Mouse (Mus musculus) kidney, adult 9 months (tissue): ENCODE measurements around the gene Ghr.

Experiments
- DNase-seq: peaks from one replicate; pipeline ENCODE4 v3.0.0; 2022

The Ghr gene

GRCm38 (mm10) chr15:3514027-3514426 is 69.3 kb downstream of the Ghr start:
- no peak for DNase-seq

GRCm38 (mm10) chr15:3512380-3512779 is 70.9 kb downstream of the Ghr start:
- DNase-seq, result no peak

- no peak for DNase-seq
Observed at GRCm38 (mm10) chr15:3511639-3512171, 71.6 kb downstream of the Ghr start.

GRCm38 (mm10) chr15:3509089-3509488 is 74.2 kb downstream of the Ghr start:
- DNase-seq, result no peak

- no peak for DNase-seq
Observed at GRCm38 (mm10) chr15:3507329-3507728, 76.0 kb downstream of the Ghr start.

GRCm38 (mm10) chr15:3504700-3505099 is 78.6 kb downstream of the Ghr start:
- no peak for DNase-seq

- DNase-seq, result peak; percentile 56
Observed at GRCm38 (mm10) chr15:3501683-3502082, 81.6 kb downstream of the Ghr start.

- DNase-seq, result no peak
Observed at GRCm38 (mm10) chr15:3499020-3499419, 84.3 kb downstream of the Ghr start.

GRCm38 (mm10) chr15:3497946-3498580 is 85.2 kb downstream of the Ghr start:
- DNase-seq, result no peak

GRCm38 (mm10) chr15:3490868-3491267 is 92.4 kb downstream of the Ghr start:
- no peak for DNase-seq

GRCm38 (mm10) chr15:3490011-3490410 is 93.3 kb downstream of the Ghr start:
- no peak for DNase-seq

GRCm38 (mm10) chr15:3489180-3489579 is 94.1 kb downstream of the Ghr start:
- no peak for DNase-seq

- DNase-seq, result peak; percentile 25
Observed at GRCm38 (mm10) chr15:3488601-3489000, 94.7 kb downstream of the Ghr start.

GRCm38 (mm10) chr15:3486691-3487090 is 96.6 kb downstream of the Ghr start:
- no peak for DNase-seq

GRCm38 (mm10) chr15:3485367-3485766 is 97.9 kb downstream of the Ghr start:
- peak; percentile 30 for DNase-seq

- no peak for DNase-seq
Observed at GRCm38 (mm10) chr15:3483451-3483850, 99.8 kb downstream of the Ghr start.

GRCm38 (mm10) chr15:3469230-3469629 is 114.1 kb downstream of the Ghr start:
- no peak for DNase-seq

- no peak for DNase-seq
Observed at GRCm38 (mm10) chr15:3466608-3467007, 116.7 kb downstream of the Ghr start.

- peak; percentile 92 for DNase-seq
Observed at GRCm38 (mm10) chr15:3464754-3465153, 118.5 kb downstream of the Ghr start.

- peak; percentile 89 for DNase-seq
Observed at GRCm38 (mm10) chr15:3456543-3456942, 126.7 kb downstream of the Ghr start.

GRCm38 (mm10) chr15:3455572-3455971 is 127.7 kb downstream of the Ghr start:
- DNase-seq, result no peak

- no peak for DNase-seq
Observed at GRCm38 (mm10) chr15:3452080-3452752, 131.1 kb downstream of the Ghr start.

- DNase-seq, result no peak
Observed at GRCm38 (mm10) chr15:3449564-3449963, 133.7 kb downstream of the Ghr start.

- DNase-seq, result no peak
Observed at GRCm38 (mm10) chr15:3445285-3445909, 137.9 kb downstream of the Ghr start.
